Mouse (Mus musculus): ENCODE results near the gene Agl.

Agl gene

DNA sequence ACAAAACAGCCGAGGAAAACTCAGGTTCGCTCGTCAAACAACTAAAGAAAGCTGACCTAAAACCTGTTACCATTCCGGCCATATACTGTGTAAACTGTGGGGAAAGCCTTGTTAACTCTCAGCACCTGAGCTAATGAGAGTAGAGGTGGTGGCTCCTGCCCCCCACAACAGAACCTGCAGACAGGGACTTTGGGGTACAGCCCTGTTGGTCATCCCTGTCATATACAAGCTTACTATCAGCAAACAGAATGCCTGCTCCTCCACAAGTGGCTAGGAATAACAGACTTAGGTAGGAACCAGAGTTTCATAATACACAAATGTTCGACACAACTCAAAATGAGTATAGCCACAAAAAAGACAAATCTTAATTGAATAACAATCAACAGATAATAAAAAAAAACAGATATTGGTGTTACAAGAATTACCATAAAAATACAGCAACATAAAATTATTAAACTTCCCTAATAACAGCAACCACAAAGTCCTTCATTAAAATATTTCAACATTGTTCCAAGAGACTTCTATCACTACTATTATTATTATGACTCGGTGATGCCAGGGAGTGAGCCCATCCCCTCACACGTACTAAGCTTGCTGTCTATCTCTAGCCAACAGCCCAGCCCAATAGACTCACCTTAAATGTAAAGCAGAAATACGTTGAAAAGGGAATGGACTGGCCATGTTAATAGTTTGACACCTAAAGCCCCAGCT, 112.9 kb downstream of the Agl start:
- DNase-seq (ENCODE audit: low spot score in 2 of 2) = no peak

DNA sequence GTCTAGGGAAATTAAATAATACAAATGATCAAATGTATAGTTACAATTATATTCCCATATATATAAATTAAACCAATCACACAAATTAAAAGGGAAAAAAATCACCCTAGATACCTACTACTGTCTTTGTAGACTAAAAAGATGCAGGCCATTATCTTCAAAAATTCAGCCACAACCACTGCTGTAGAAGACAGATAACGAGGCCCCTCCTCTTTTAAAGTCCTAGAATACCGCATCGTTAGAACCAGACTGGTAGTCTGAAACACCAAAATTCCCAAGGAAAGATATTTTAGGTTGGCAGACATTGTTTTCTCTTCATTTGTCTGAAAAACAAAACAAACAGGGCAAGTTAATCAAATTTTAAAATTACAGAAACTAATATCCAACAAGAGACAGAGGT, 113.7 kb downstream of the Agl start:
- no peak for DNase-seq (ENCODE audit: low spot score in 2 of 2)

Measured in spleen, postnatal 14 days (tissue).